Mouse (Mus musculus): Measurements from ENCODE around the gene Frmd4b.

GRCm38 (mm10) chr6:97496002-97496401 is 121.3 kb downstream of the Frmd4b start:
- TF ChIP-seq CTCF (IDR thresholded peaks at IDR 0.05; ENCODE audit: control insufficient read depth, insufficient read depth, insufficient replicate concordance, low read depth, low read length), result no peak
- TF ChIP-seq POLR2A (IDR thresholded peaks at IDR 0.05; ENCODE audit: control insufficient read depth, low read depth, low read length), result no peak
